Mouse (Mus musculus): ENCODE results near the gene Tlk2. TPM values are rescaled to one million over a fixed set of nuclear protein-coding genes. Genes with fewer than 3 reads are reported as not detected.

The Tlk2 gene
- 10 to 100 TPM; 50.6 to 57.6 TPM for total RNA-seq (2023)

DNA sequence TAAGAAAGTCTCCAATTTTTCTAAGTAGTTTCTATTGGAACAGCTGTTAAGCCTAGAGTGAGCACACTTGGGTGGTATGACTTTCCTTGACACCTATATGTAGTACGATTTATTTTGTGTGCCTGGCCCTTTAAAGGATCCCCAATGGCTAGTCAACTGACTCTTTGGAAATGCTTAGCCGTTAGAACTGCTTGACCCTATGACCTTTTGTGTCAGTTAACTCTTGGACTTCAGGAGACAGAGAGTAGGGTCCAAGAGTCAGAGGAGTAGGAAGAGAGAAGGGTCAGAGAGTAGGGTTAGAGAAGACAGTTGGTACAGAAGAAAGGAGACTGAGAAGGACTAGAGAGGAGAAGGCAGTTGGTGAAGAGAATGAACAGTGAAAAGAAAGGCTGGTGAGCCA, at the start of gene Tlk2:
Gene Tlk2, plus strand, starts transcription at position 292 of the 400 bp plus-strand sequence.

GRCm38 (mm10) chr11:105146593-105146992, 32.0 kb upstream of the Tlk2 start, which contains the start of gene Gm10842:
Gene Gm10842 (plus strand): TSS chr11:105146893.

GRCm38 (mm10) chr11:105292124-105293071, 113.8 kb downstream of the Tlk2 start, which contains the start of gene Mrc2:
Gene Mrc2 (plus strand): TSS chr11:105292643.

Other genes with a start within 250 kb of the Tlk2 start
- gene Efcab3, start 115.2 kb upstream of the Tlk2 start, total RNA-seq (2023), result not detected
- 10 to 100 TPM; 14.7 TPM for gene Mettl2, start 52.4 kb upstream of the Tlk2 start, total RNA-seq (2023)
- gene Gm10842, start 31.9 kb upstream of the Tlk2 start, total RNA-seq (2023), result not detected
- gene Mrc2, start 113.8 kb downstream of the Tlk2 start, total RNA-seq (2023), result 1 to 10 TPM in 1 of 2 experiments, under 1 TPM in 1; 0.26 to 1.1 TPM